Mouse (Mus musculus): ENCODE data around the gene Adgrv1. TPM values are rescaled to one million over a fixed set of nuclear protein-coding genes. Genes with fewer than 3 reads are reported as not detected.

Gene Adgrv1
- polyA plus RNA-seq, 1 experiment from 2014 or later, result 2.5 TPM

DNA sequence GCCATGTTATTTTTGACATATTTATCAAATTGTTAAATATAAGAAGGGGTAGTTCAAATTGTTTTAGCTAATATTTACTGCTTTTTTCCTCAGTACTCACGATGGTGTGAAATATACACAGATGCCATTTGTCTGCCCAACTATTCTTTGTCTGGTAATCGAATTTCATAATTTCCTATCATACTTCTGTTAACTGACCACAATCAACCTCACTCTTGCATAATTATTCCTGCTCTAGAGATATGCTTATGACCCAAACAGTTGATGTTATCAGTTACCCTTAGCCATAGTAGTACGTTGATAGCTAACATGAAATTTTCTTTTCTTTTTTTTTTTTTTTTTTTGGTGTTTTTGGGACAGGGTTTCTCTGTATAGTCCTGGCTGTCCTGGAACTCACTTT lies 393.5 kb downstream of the Adgrv1 start:
- TF ChIP-seq CTCF (IDR thresholded peaks at IDR 0.05; ENCODE audit: low read depth), result no peak
- H3K36me3 ChIP-seq (ENCODE audit: insufficient read depth), result no peaks in the 10 kb centered on the region
- H3K4me3 ChIP-seq (ENCODE audit: low read depth, low read length), result no peak overlapping the region
- no peak overlapping the region for H3K27ac ChIP-seq (ENCODE audit: low read depth)
- H3K4me1 ChIP-seq (ENCODE audit: insufficient read depth), result no peaks in the 10 kb centered on the region
- ATAC-seq (ENCODE audit: insufficient read depth) (no peak), DNase-seq (no peak)
- 88% methylated on average over 3 of the region's 3 CpGs for WGBS
- H3K27me3 ChIP-seq (ENCODE audit: insufficient read depth, low read length), result no peaks in the 10 kb centered on the region
- no peak overlapping the region for H3K4me2 ChIP-seq
- no peaks in the 10 kb centered on the region for H3K9me3 ChIP-seq (ENCODE audit: low read depth, low read length)
- no peak overlapping the region for H3K9ac ChIP-seq

- TF ChIP-seq CTCF (IDR thresholded peaks at IDR 0.05; ENCODE audit: low read depth), result no peak
Observed at GRCm38 (mm10) chr13:81238855-81239254, 394.1 kb downstream of the Adgrv1 start.

GRCm38 (mm10) chr13:81237947-81238346 lies 395.0 kb downstream of the Adgrv1 start:
- Histone ChIP-seq H3K9ac (no peak overlapping the region), H3K27ac (ENCODE audit: low read depth) (no peak overlapping the region), H3K9me3 (ENCODE audit: low read depth, low read length) (no peaks in the 10 kb centered on the region), H3K4me1 (ENCODE audit: insufficient read depth) (no peaks in the 10 kb centered on the region), H3K4me3 (ENCODE audit: low read depth, low read length) (no peak overlapping the region), H3K4me2 (no peak overlapping the region), H3K27me3 (ENCODE audit: insufficient read depth, low read length) (no peaks in the 10 kb centered on the region), H3K36me3 (ENCODE audit: insufficient read depth) (no peaks in the 10 kb centered on the region)
- 78% methylated on average over 5 of the region's 5 CpGs for WGBS
- no peak for TF ChIP-seq CTCF (IDR thresholded peaks at IDR 0.05; ENCODE audit: low read depth)
- DNase-seq, result no peak
- ATAC-seq (ENCODE audit: insufficient read depth), result no peak

More at GRCm38 (mm10) chr13:81238855-81239254, 394.1 kb downstream of the Adgrv1 start:
- Histone ChIP-seq H3K9ac (no peak overlapping the region), H3K4me3 (ENCODE audit: low read depth, low read length) (no peak overlapping the region), H3K9me3 (ENCODE audit: low read depth, low read length) (no peaks in the 10 kb centered on the region), H3K4me1 (ENCODE audit: insufficient read depth) (no peaks in the 10 kb centered on the region), H3K27me3 (ENCODE audit: insufficient read depth, low read length) (no peaks in the 10 kb centered on the region), H3K4me2 (no peak overlapping the region), H3K36me3 (ENCODE audit: insufficient read depth) (no peaks in the 10 kb centered on the region), H3K27ac (ENCODE audit: low read depth) (no peak overlapping the region)
- ATAC-seq (ENCODE audit: insufficient read depth) (no peak), DNase-seq (no peak)
- 82% methylated on average over 7 of the region's 7 CpGs for WGBS

DNA sequence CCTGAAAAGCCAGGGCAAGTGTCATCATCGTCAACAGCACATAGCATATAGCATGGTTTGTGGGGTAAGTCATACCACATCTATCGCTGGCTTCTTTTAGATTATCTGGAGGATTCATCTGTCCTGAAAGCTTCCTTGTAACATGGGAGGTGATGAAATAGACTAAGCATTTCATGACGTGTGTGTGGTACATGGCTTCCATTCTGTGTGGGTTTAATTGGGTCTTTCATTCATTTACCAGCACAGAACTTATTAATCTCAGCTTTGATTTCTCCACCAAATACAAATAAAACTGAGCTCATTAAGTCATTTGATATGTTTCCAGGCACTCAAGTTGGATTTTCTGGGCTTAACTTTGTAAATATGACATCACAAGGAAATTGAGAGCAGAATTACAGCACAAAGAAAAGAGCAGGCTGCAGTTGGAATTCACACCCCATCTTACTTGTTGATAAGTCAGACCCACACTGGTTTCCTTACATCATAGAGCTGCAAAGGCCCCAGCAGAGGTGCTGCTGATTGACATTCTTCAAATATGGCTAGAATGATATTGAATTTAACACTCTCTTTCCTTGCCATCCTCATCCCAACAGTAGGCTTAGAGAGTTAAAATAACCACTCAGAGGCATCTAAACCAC lies 396.1 kb downstream of the Adgrv1 start:
- no peaks in the 10 kb centered on the region for H3K27me3 ChIP-seq (ENCODE audit: insufficient read depth, low read length)
- no peaks in the 10 kb centered on the region for H3K36me3 ChIP-seq (ENCODE audit: insufficient read depth)
- H3K4me3 ChIP-seq (ENCODE audit: low read depth, low read length), result no peak overlapping the region
- no peak for TF ChIP-seq CTCF (IDR thresholded peaks at IDR 0.05; ENCODE audit: low read depth)
- DNase-seq, result no peak
- no peaks in the 10 kb centered on the region for H3K4me1 ChIP-seq (ENCODE audit: insufficient read depth)
- 65% methylated on average over 3 of the region's 3 CpGs for WGBS
- ATAC-seq (ENCODE audit: insufficient read depth), result no peak
- no peak overlapping the region for H3K9ac ChIP-seq
- no peak overlapping the region for H3K27ac ChIP-seq (ENCODE audit: low read depth)
- H3K4me2 ChIP-seq, result no peak overlapping the region
- H3K9me3 ChIP-seq (ENCODE audit: low read depth, low read length), result no peaks in the 10 kb centered on the region

- H3K9ac ChIP-seq, result no peak overlapping the region
- DNase-seq (no peak), ATAC-seq (ENCODE audit: insufficient read depth) (no peak)
- H3K9me3 ChIP-seq (ENCODE audit: low read depth, low read length), result no peaks in the 10 kb centered on the region
- no peak for TF ChIP-seq CTCF (IDR thresholded peaks at IDR 0.05; ENCODE audit: low read depth)
- no peaks in the 10 kb centered on the region for H3K27me3 ChIP-seq (ENCODE audit: insufficient read depth, low read length)
- H3K4me2 ChIP-seq, result no peak overlapping the region
- H3K36me3 ChIP-seq (ENCODE audit: insufficient read depth), result no peaks in the 10 kb centered on the region
- no peak overlapping the region for H3K27ac ChIP-seq (ENCODE audit: low read depth)
- H3K4me3 ChIP-seq (ENCODE audit: low read depth, low read length), result no peak overlapping the region
- WGBS, result 61% methylated on average over 2 of the region's 2 CpGs
- no peaks in the 10 kb centered on the region for H3K4me1 ChIP-seq (ENCODE audit: insufficient read depth)
Observed at GRCm38 (mm10) chr13:81234031-81234430, 398.9 kb downstream of the Adgrv1 start.

- Histone ChIP-seq H3K27ac (ENCODE audit: low read depth) (no peak overlapping the region), H3K9me3 (ENCODE audit: low read depth, low read length) (no peaks in the 10 kb centered on the region), H3K4me3 (ENCODE audit: low read depth, low read length) (no peak overlapping the region), H3K36me3 (ENCODE audit: insufficient read depth) (no peaks in the 10 kb centered on the region), H3K27me3 (ENCODE audit: insufficient read depth, low read length) (no peaks in the 10 kb centered on the region), H3K9ac (no peak overlapping the region), H3K4me2 (no peak overlapping the region), H3K4me1 (ENCODE audit: insufficient read depth) (no peaks in the 10 kb centered on the region)
- peak; percentile 95 for ATAC-seq (ENCODE audit: insufficient read depth)
- no peak for TF ChIP-seq CTCF (IDR thresholded peaks at IDR 0.05; ENCODE audit: low read depth)
- peak; percentile 92 for DNase-seq
Observed at GRCm38 (mm10) chr13:81232839-81233238, 400.1 kb downstream of the Adgrv1 start.

DNA sequence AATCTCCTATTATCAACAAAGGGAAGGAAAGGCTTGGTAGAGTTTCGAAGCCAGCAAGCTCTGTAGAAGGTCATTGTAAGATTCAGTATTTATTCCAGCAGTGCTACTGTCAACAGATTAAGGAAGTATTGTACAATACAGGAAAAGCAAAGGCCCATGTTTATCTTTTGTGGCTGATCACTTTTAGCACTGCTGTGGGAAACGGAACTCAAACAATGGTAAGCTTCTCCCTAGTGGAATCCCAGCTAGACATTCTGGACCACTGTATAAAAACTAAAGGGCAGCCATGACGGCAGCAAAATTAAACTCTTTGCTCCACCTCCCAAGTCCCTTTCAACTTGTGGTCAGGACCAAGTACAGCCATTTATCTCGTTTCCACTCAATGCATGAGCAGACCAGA lies 402.8 kb downstream of the Adgrv1 start:
- Histone ChIP-seq H3K27ac (ENCODE audit: low read depth) (no peak overlapping the region), H3K36me3 (ENCODE audit: insufficient read depth) (no peaks in the 10 kb centered on the region), H3K4me2 (no peak overlapping the region), H3K4me1 (ENCODE audit: insufficient read depth) (no peaks in the 10 kb centered on the region), H3K4me3 (ENCODE audit: low read depth, low read length) (no peak overlapping the region), H3K27me3 (ENCODE audit: insufficient read depth, low read length) (no peaks in the 10 kb centered on the region), H3K9ac (no peak overlapping the region), H3K9me3 (ENCODE audit: low read depth, low read length) (no peaks in the 10 kb centered on the region)
- 61% methylated on average over 4 of the region's 4 CpGs for WGBS
- DNase-seq (peak; percentile 58), ATAC-seq (ENCODE audit: insufficient read depth) (no peak)
- no peak for TF ChIP-seq CTCF (IDR thresholded peaks at IDR 0.05; ENCODE audit: low read depth)

Data from lung, embryonic 14.5 days (tissue).